Mouse (Mus musculus): ENCODE measurements around the gene Mrpl52. TPM values are rescaled to one million over a fixed set of nuclear protein-coding genes. Genes with fewer than 3 reads are reported as not detected.

The Mrpl52 gene
- polyA plus RNA-seq, 1 experiment from 2014 or later, result 265 TPM

- H3K4me1 ChIP-seq, result peaks cover 54% of the 10 kb centered on the region
- no peak overlapping the region for H3K27ac ChIP-seq
- peaks cover 21% of the 10 kb centered on the region for H3K36me3 ChIP-seq
- H3K9me3 ChIP-seq (replicated peaks), result no peaks in the 10 kb centered on the region
- no peak for ATAC-seq (replicated peaks; ENCODE audit: low FRiP score)
- no peaks in the 10 kb centered on the region for H3K27me3 ChIP-seq
- H3K9ac ChIP-seq, result no peak overlapping the region
- no peak overlapping the region for H3K4me2 ChIP-seq
- WGBS, result 88% methylated on average over 5 of the region's 5 CpGs
- no peak overlapping the region for H3K4me3 ChIP-seq (replicated peaks)
Measured at GRCm38 (mm10) chr14:54428421-54428820, 1.7 kb downstream of the Mrpl52 start.

GRCm38 (mm10) chr14:54429332-54430093 is 2.8 kb downstream of the Mrpl52 start:
- Histone ChIP-seq H3K27ac (peak overlapping the region; percentile 97), H3K36me3 (peaks cover 21% of the 10 kb centered on the region), H3K4me3 (replicated peaks) (no peak overlapping the region), H3K4me2 (peak overlapping the region; percentile 78), H3K4me1 (peaks cover 65% of the 10 kb centered on the region), H3K9ac (no peak overlapping the region), H3K27me3 (no peaks in the 10 kb centered on the region), H3K9me3 (replicated peaks) (no peaks in the 10 kb centered on the region)
- WGBS, result 40% methylated on average over 7 of the region's 7 CpGs
- ATAC-seq (replicated peaks; ENCODE audit: low FRiP score), result no peak

GRCm38 (mm10) chr14:54430406-54431145 is 3.9 kb downstream of the Mrpl52 start:
- Histone ChIP-seq H3K4me2 (peak overlapping the region; percentile 78), H3K9ac (peak overlapping the region; percentile 97), H3K9me3 (replicated peaks) (no peaks in the 10 kb centered on the region), H3K27me3 (no peaks in the 10 kb centered on the region), H3K36me3 (peaks cover 23% of the 10 kb centered on the region), H3K4me1 (peaks cover 70% of the 10 kb centered on the region), H3K4me3 (replicated peaks) (peak overlapping the region; percentile 83), H3K27ac (peak overlapping the region; percentile 97)
- 5% methylated on average over 18 of the region's 18 CpGs for WGBS
- ATAC-seq (replicated peaks; ENCODE audit: low FRiP score), result no peak

- H3K4me1 ChIP-seq, result peaks cover 68% of the 10 kb centered on the region
- H3K4me3 ChIP-seq (replicated peaks), result peak within 1 kb of the TSS; percentile 83
- peaks cover 33% of the 10 kb centered on the region for H3K36me3 ChIP-seq
- no peaks in the 10 kb centered on the region for H3K9me3 ChIP-seq (replicated peaks)
- no peaks in the 10 kb centered on the region for H3K27me3 ChIP-seq
- peak within 1 kb of the TSS; percentile 78 for H3K4me2 ChIP-seq
- peak within 1 kb of the TSS; percentile 97 for H3K27ac ChIP-seq
- WGBS, result under 1% methylated on average over 49 of the region's 49 CpGs
- peak within 1 kb of the TSS; percentile 97 for H3K9ac ChIP-seq
- peak; percentile 55 for ATAC-seq (replicated peaks; ENCODE audit: low FRiP score)
Measured at GRCm38 (mm10) chr14:54431334-54432077, 4.8 kb downstream of the Mrpl52 start, which contains the start of gene Mmp14. Mmp14 (plus strand) TSS chr14:54431612.

DNA sequence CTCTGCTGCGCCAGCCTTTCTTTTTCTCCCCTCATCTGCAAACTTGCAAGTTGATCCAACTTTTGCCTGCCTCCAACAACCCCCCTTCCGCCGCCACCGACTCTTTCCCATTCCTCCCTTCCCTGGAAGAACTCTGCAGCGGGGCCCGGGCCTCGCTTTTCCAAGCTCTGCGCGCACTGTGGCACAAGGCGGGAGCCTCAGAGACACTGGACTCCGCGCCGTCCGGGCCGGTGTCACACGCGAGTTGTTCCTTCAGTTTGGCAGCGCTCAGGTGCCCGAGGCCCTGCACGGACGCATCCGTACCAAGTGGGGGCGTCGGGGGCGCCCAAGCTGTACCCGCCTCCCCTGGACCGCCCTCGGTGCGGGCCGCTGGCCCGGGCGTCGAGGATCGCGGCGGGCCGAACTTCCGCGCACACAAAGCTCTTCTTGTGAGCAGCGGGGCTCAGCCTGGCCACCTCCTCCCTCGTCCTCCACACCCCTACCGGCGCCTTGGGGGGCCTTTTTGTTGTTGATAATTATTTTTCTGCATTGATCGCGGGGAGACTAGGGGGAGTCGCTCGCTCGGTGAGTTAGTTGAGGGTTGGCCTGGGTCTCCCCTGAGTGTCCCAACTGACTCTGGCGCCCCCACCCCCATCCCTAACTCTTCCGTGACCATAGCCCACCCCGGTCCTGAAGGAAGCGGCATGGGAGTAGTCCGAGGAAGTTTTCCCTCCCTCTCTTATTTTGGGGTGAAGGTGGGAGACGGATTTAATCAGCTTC is 5.5 kb downstream of the Mrpl52 start:
- peaks cover 68% of the 10 kb centered on the region for H3K4me1 ChIP-seq
- peak overlapping the region; percentile 78 for H3K4me2 ChIP-seq
- no peaks in the 10 kb centered on the region for H3K27me3 ChIP-seq
- H3K36me3 ChIP-seq, result peaks cover 40% of the 10 kb centered on the region
- ATAC-seq (replicated peaks; ENCODE audit: low FRiP score), result peak; percentile 40
- H3K9ac ChIP-seq, result peak overlapping the region; percentile 97
- WGBS, result 1% methylated on average over 54 of the region's 54 CpGs
- no peaks in the 10 kb centered on the region for H3K9me3 ChIP-seq (replicated peaks)
- peak overlapping the region; percentile 97 for H3K27ac ChIP-seq
- peak overlapping the region; percentile 83 for H3K4me3 ChIP-seq (replicated peaks)

DNA sequence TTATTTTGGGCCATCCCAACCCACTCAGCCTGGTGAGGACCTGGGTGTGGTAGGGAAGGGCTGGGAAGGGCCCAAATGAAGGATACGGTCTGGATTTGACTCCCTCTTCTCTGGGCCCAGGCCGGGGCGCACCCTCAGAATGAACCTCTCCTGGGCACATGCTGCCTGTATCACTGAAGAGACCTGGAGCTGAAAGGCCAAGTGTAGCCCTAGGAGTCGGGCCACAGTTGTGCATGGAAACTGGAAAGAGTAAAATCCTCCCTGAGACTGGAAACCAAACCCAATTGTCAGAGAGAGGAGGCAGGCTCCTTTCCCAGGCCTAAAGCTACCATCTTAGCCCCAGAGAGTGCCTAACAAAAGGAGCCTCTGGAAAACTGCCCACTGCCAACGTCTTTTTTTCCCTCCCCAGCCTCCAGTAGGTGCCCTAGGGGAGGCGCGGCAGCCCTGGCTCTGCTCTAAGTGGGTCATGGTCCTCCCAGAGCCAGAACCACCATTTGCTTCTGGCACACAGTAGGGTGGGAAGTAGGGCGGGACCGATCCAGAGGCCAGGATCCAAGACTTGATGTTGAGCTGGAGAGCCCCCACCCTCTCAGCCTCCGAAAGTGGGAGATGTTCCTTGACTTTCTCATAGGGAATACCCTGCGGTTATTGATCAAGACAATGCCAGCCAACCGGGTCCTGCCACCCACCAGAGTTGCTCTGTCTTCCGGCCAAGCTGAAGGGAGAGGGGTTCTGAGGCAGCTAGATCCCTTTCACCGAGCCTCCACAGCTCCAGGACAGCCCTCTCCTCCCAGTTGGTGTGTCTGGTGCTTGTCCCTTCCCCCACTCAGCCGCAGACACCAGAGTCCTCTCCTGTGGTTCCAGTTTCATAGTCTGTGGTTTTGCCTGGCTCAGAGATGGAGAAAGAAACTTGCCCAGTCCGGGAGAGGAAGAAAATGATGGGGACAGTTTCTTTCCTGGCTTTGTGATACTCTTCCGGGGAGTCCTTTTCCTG is 6.4 kb downstream of the Mrpl52 start:
- ATAC-seq (replicated peaks; ENCODE audit: low FRiP score), result 0 out of 2 replicates have a peak, but pooled peaks have one; percentile 5

DNA sequence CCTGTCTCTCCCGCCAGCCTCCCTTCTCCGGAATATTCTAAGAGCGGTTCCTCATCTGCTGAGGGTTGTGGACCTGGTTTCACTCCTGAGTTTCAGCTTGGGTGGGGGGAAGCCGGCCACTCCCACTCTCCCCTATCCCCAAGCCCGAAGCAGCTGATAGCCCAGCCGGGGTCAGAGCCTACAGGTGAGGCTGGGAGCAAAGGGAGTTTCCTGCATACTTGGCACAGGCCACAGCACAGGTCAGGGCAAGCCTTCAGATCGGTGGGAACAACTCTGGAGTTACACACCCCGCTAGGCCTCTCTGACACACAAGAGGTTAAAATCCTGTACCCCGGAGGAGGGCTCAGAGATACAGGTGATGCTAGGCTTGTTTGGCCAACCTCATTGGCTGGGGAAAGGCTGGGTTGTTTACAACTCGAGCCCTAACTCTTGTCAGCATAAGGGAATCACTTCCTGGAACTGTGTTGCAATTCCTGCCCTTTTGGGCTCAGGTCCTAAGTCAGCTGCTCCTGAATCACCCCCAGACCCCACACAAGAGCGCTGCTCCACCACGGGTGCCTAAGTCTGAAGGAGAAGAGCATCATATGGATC is 7.3 kb downstream of the Mrpl52 start:
- H3K4me1 ChIP-seq, result peaks cover 52% of the 10 kb centered on the region
- whole genome bisulfite sequencing, result 38% methylated on average over 12 of the region's 12 CpGs
- peaks cover 47% of the 10 kb centered on the region for H3K36me3 ChIP-seq
- no peaks in the 10 kb centered on the region for H3K27me3 ChIP-seq
- peak overlapping the region; percentile 83 for H3K4me3 ChIP-seq (replicated peaks)
- peak overlapping the region; percentile 97 for H3K27ac ChIP-seq
- no peaks in the 10 kb centered on the region for H3K9me3 ChIP-seq (replicated peaks)
- H3K4me2 ChIP-seq, result peak overlapping the region; percentile 78
- ATAC-seq (replicated peaks; ENCODE audit: low FRiP score), result no peak
- peak overlapping the region; percentile 97 for H3K9ac ChIP-seq

More for the DNA sequence above, 6.4 kb downstream of the Mrpl52 start:
- Histone ChIP-seq H3K4me3 (replicated peaks) (peak overlapping the region; percentile 83), H3K4me2 (peak overlapping the region; percentile 78), H3K4me1 (peaks cover 59% of the 10 kb centered on the region), H3K27ac (peak overlapping the region; percentile 97), H3K9ac (peak overlapping the region; percentile 97), H3K9me3 (replicated peaks) (no peaks in the 10 kb centered on the region), H3K36me3 (peaks cover 47% of the 10 kb centered on the region), H3K27me3 (no peaks in the 10 kb centered on the region)
- 17% methylated on average over 17 of the region's 17 CpGs for WGBS

DNA sequence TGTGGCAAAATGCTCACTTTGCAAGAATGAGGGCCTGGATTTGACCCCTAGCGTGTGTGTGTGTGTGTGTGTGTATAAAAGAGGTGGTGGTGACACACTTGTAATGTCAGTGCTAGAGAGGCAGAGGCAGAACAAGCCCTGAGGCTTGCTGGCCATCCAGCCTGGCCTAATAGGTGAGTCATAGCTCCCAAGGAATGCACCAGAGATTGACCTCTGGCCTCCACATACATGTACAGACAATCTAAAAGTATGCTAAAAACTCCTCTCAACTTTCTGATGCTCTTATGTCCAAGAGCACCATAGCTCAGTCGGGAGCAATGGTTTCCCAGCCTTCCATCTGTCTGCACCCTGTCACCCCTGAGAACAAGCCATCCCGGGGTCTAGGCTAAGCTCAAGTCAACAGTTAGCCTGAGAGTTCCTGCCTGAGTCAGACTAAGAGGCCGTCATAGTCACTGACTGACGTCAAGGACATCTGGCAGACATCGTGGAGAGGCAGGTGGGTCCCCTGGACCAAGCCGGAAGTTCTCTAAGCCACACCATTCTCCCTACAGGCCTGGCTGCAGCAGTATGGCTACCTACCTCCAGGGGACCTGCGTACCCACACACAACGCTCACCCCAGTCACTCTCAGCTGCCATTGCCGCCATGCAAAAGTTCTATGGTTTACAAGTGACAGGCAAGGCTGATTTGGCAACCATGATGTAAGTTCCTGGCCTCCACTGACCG is 8.6 kb downstream of the Mrpl52 start:
- no peak overlapping the region for H3K27ac ChIP-seq
- H3K4me2 ChIP-seq, result no peak overlapping the region
- 84% methylated on average over 11 of the region's 11 CpGs for WGBS
- peaks cover 39% of the 10 kb centered on the region for H3K4me1 ChIP-seq
- H3K27me3 ChIP-seq, result no peaks in the 10 kb centered on the region
- H3K4me3 ChIP-seq (replicated peaks), result no peak overlapping the region
- H3K9ac ChIP-seq, result no peak overlapping the region
- ATAC-seq (replicated peaks; ENCODE audit: low FRiP score), result no peak
- H3K36me3 ChIP-seq, result peaks cover 48% of the 10 kb centered on the region
- no peaks in the 10 kb centered on the region for H3K9me3 ChIP-seq (replicated peaks)

DNA sequence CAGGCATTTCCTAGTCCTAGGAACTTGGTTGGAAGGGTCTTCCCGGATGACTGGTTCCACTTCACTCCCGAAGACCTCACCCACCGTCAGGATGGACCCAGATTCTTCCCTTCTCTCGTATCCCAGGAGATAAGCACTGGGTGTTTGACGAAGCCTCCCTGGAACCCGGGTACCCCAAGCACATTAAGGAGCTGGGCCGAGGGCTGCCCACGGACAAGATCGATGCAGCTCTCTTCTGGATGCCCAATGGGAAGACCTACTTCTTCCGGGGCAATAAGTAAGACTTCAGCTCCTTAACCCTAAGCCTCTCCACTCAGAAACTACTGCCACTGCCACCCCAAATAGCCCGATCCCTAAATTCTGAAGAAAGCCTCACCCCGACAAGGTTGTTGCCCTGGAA is 12.4 kb downstream of the Mrpl52 start:
- H3K4me2 ChIP-seq, result no peak overlapping the region
- no peak overlapping the region for H3K4me3 ChIP-seq (replicated peaks)
- no peak for ATAC-seq (replicated peaks; ENCODE audit: low FRiP score)
- H3K9ac ChIP-seq, result no peak overlapping the region
- no peak overlapping the region for H3K27ac ChIP-seq
- H3K9me3 ChIP-seq (replicated peaks), result no peaks in the 10 kb centered on the region
- peaks cover 67% of the 10 kb centered on the region for H3K36me3 ChIP-seq
- WGBS, result 83% methylated on average over 12 of the region's 12 CpGs
- peaks cover 27% of the 10 kb centered on the region for H3K4me1 ChIP-seq
- no peaks in the 10 kb centered on the region for H3K27me3 ChIP-seq

GRCm38 (mm10) chr14:54439610-54440009 is 12.9 kb downstream of the Mrpl52 start:
- 55% methylated on average over 7 of the region's 7 CpGs for WGBS
- no peaks in the 10 kb centered on the region for H3K27me3 ChIP-seq
- H3K4me3 ChIP-seq (replicated peaks), result no peak overlapping the region
- no peak for ATAC-seq (replicated peaks; ENCODE audit: low FRiP score)
- peaks cover 24% of the 10 kb centered on the region for H3K4me1 ChIP-seq
- no peak overlapping the region for H3K27ac ChIP-seq
- peaks cover 68% of the 10 kb centered on the region for H3K36me3 ChIP-seq
- no peak overlapping the region for H3K4me2 ChIP-seq
- H3K9ac ChIP-seq, result no peak overlapping the region
- H3K9me3 ChIP-seq (replicated peaks), result no peaks in the 10 kb centered on the region

Measured in kidney, embryonic 15.5 days (tissue).